Mouse (Mus musculus): ENCODE data around the gene Olfr403. TPM values are rescaled to one million over a fixed set of nuclear protein-coding genes. Genes with fewer than 3 reads are reported as not detected.

Olfr403 gene
- polyA plus RNA-seq, 1 experiment, result not detected

- TF ChIP-seq CTCF (IDR thresholded peaks at IDR 0.05; ENCODE audit: control insufficient read depth, insufficient read depth, insufficient replicate concordance, low read depth, low read length), result no peak
- TF ChIP-seq POLR2A (IDR thresholded peaks at IDR 0.05; ENCODE audit: control insufficient read depth, low read depth, low read length), result no peak
- no peaks in the 10 kb centered on the region for H3K36me3 ChIP-seq (ENCODE audit: control insufficient read depth, insufficient read depth, low read length)
- no peaks in the 10 kb centered on the region for H3K27me3 ChIP-seq (ENCODE audit: control insufficient read depth, insufficient read depth, low read length)
- H3K4me3 ChIP-seq (ENCODE audit: control insufficient read depth, low read depth, low read length), result peak overlapping the region; percentile 2; the same call in 1 of the 2 replicates
- no peak overlapping the region for H3K27ac ChIP-seq (ENCODE audit: control insufficient read depth, insufficient read depth, low read depth, low read length)
- no peaks in the 10 kb centered on the region; the same call in 1 of the 2 replicates for H3K4me1 ChIP-seq (ENCODE audit: control insufficient read depth, insufficient read depth, low read length)
These were observed 55.2 kb downstream of the Olfr403 start for GRCm38 (mm10) chr11:74241201-74241600.

Other genes starting within 250 kb of the Olfr403 start
- 1.6 and 2.9 TPM in 2 replicates for gene Olfr23, start 249.6 kb upstream of the Olfr403 start, polyA plus RNA-seq (2012; rRNA removed)
- gene Olfr397, start 225.4 kb upstream of the Olfr403 start, polyA plus RNA-seq (2012; rRNA removed), result not detected in 2 replicates
- 0.07 and 0.19 TPM in 2 replicates for gene Olfr398, start 195.8 kb upstream of the Olfr403 start, polyA plus RNA-seq (2012; rRNA removed)
- not detected in 2 replicates for gene Olfr139, start 129.7 kb upstream of the Olfr403 start, polyA plus RNA-seq (2012; rRNA removed)
- gene Olfr399, start 129.6 kb upstream of the Olfr403 start, polyA plus RNA-seq (2012; rRNA removed), result not detected in 2 replicates
- 0.01 TPM in 1 of 2 replicates, not detected in the other for gene Zfp616, start 116.3 kb upstream of the Olfr403 start, polyA plus RNA-seq (2012; rRNA removed)
- gene Olfr401, start 72.5 kb upstream of the Olfr403 start, polyA plus RNA-seq (2012; rRNA removed), result not detected in 2 replicates
- gene Olfr402, start 32.7 kb upstream of the Olfr403 start, polyA plus RNA-seq (2012; rRNA removed), result 0.24 and 0.31 TPM in 2 replicates
- gene Olfr43, start 25.1 kb downstream of the Olfr403 start, polyA plus RNA-seq (2012; rRNA removed), result not detected in 2 replicates
- not detected in 2 replicates for gene Olfr406, start 73.6 kb downstream of the Olfr403 start, polyA plus RNA-seq (2012; rRNA removed)
- not detected in 2 replicates for gene Olfr59, start 97.5 kb downstream of the Olfr403 start, polyA plus RNA-seq (2012; rRNA removed)
- not detected in 2 replicates for gene Olfr410, start 151.8 kb downstream of the Olfr403 start, polyA plus RNA-seq (2012; rRNA removed)
- gene Olfr411, start 166.4 kb downstream of the Olfr403 start, polyA plus RNA-seq (2012; rRNA removed), result not detected in 2 replicates
- not detected in 2 replicates for gene Olfr412, start 175.8 kb downstream of the Olfr403 start, polyA plus RNA-seq (2012; rRNA removed)

All from testis, adult 2 months (tissue).